Mouse (Mus musculus): ENCODE measurements around the gene Ankrd27.

Ankrd27 gene

DNA sequence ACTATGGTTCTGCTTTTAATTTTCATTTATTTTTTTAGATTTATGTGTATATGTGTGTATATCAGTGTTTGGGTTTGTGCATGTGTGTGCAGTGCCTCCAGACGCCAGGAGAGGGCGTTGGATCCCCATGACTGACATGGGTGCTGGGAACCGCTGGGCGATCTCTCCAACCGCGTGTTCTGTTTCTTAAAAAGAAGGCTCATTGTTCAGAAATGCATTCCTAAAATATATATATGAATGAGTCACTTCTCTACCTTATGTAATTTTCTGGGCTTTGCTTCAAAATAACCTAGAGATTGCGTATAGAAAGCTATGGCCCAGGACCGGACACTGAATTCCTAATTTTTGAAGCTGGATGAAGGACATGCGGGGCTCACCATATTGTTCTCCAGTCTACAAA lies 13.4 kb downstream of the Ankrd27 start:
- ChIA-PET CTCF (interaction anchor here in 3 of 4 experiments (0.6 to 1.8 kb wide), 8 partner anchors 11 to 59 kb away, joined by 3 to 7 read pairs (median 4); no protein-coding TSS in a partner anchor), POLR2A (interaction anchor here in 3 of 4 experiments (0.6 to 7.1 kb wide), 5 partner anchors 13 to 117 kb away, joined by 3 to 38 read pairs (median 4); partner anchors contain the start of genes Ankrd27 (in 3 of the 3) and Rgs9bp (in 2 of the 3))

DNA sequence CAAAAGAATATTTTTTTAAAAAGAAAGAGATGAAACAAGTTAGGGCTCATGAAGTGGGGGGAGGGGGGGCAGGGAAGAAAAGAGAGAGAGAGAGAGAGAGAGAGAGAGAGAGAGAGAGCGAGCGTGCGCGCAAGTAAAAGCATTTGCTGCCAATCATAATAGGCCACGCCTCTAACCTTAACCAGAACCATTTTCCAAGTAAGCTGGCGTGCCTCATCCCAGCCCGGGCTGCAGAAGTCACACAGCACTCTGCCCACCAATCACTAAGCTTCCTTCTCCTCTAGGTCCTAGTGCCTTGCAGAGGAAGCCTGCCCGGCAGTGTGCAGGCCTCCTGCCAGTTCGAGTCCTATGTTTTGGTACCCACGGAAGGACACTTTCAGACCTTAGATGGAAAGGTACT lies 14.0 kb downstream of the Ankrd27 start:
- POLR2A ChIA-PET: interaction anchor here in 3 of 4 experiments (0.6 to 7.1 kb wide), 8 partner anchors 14 to 233 kb away, joined by 3 to 38 read pairs (median 4); partner anchors contain the start of genes Ankrd27 (in 3 of the 3) and Rgs9bp (in 2 of the 3)
- CTCF ChIA-PET: interaction anchor here (0.5 to 1.8 kb wide), 9 partner anchors 12 to 59 kb away, joined by 3 to 7 read pairs (median 4); no protein-coding TSS in a partner anchor

DNA sequence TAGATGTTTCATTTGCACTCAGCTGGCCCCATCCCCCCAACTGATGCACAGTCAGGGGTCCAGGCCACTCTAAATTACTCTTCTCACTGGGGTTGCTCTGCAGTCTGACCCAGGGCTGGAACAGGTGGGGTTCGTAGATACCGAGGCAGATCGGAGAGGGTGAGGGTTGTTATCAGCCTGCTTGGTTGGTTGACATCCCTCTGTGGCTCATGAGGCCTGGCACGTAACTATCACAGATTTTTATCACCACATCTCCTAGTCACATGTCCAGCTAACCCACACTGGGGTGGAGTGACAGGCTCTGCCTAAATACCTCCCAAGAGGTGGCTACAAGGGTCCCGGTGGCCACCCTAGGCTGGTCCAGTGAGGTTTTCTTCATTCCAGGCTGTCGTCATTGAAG lies 15.1 kb downstream of the Ankrd27 start:
- POLR2A ChIA-PET: interaction anchor here in 3 of 4 experiments (0.7 to 7.1 kb wide), 5 partner anchors 10 to 28 kb away, joined by 3 to 38 read pairs (median 3); partner anchors contain the start of genes Ankrd27 (in 2 of the 3) and Rgs9bp (in 2 of the 3)
- CTCF ChIA-PET: interaction anchor here in 3 of 4 experiments (0.5 to 1.7 kb wide), 3 partner anchors 28 to 78 kb away, joined by 6 to 8 read pairs (median 7); no protein-coding TSS in a partner anchor

DNA sequence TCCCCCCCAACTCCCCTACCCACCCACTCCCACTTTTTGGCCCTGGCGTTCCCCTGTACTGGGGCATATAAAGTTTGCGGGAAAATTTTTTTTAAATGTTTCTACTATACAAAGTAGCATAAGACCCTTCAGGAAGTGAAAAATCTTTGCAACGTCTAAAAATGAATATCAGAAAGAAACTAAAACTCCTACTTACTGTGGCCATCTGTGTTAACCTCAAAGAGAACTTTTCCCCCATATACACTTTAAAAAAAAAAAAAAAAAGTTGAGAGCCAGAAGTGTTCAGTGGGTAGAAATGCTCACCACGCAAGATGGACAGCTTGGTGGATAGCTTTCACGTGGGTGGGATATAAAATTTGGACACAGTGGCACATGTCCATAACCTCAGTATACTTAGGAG lies 16.7 kb downstream of the Ankrd27 start:
- POLR2A ChIA-PET: interaction anchor here in 2 of 4 experiments (0.7 to 0.9 kb wide), 2 partner anchors 17 to 46 kb away, joined by 3 to 4 read pairs; partner anchors contain the start of gene Ankrd27 (in 1 of the 2)
- CTCF ChIA-PET: no interaction called here

DNA sequence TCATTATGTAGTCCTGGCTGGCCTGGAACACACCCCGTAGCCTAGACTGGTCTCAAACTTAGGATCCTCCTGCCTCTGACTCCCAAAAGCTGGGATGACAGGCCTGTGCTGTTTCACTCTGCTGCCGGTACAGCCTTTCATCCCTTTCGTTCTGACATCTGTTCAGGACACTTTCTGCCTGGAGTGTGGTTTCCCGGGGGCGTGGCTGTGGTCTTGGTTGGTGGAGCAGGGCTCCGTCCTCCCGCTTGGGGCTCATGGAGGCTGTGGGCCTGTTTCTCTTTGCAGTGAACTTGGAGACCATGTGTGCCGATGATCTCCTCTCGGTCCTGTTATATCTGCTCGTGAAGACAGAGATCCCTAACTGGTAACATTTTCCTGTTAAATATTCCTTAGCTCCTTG lies 20.8 kb downstream of the Ankrd27 start:
- ChIA-PET POLR2A (interaction anchor here in 3 of 4 experiments (0.6 to 3.0 kb wide), 5 partner anchors 9 to 21 kb away, joined by 4 to 12 read pairs (median 7); partner anchors contain the start of genes Ankrd27 (in 2 of the 3) and Rgs9bp (in 2 of the 3)), CTCF (interaction anchor here in 2 of 4 experiments (0.6 to 1.1 kb wide), 2 partner anchors 27 to 80 kb away, joined by 4 to 5 read pairs; no protein-coding TSS in a partner anchor)

DNA sequence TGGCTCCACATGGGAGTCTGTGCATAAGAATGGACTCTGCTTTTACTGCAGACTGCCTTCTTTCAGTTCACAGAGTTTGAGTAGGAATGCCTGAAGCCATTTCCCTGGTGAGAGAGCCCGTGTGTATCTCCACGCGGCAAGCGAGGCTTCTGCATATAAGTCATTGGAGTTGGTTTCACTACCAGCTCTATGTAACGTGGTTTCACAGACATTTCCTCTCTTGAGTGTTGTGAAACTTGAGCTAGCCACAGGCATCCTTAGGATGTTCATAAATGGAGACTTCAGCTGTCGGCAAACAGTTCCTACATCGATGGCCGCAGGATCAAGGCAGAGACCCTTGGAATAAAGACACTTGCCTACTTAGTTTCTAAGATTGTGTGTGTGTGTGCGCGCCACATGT lies 23.2 kb downstream of the Ankrd27 start:
- ChIA-PET CTCF (no interaction called here), POLR2A (interaction anchor here in 1 of 4 experiments (1.5 to 2.0 kb wide), 4 partner anchors 9 to 23 kb away, joined by 3 to 5 read pairs (median 4); partner anchors contain the start of genes Ankrd27 and Rgs9bp)

DNA sequence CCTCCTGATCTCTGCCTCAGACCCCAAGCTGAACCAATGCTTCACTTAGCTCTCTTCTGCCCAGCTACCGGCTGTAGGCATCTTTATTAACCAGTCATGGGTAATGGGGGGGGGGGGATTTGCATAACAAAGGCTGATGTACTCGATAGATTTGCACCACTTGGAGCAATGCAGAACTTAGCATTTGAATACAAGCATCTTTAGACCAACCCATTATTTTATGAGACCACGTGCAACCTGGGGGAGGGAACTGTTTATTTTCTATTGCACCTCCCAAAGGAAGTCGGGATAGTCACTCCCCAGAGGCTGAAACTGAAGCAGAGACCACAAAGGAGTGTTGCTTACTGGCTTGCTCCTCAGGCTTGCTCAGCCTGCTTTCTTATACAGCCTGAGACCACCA lies 31.5 kb downstream of the Ankrd27 start:
- ChIA-PET POLR2A (interaction anchor here in 3 of 4 experiments (0.6 to 2.5 kb wide), 17 partner anchors 9 to 295 kb away, joined by 3 to 13 read pairs (median 4); partner anchors contain the start of genes Ankrd27 (in 1 of the 3) and Rgs9bp (in 1 of the 3)), CTCF (interaction anchor here in 3 of 4 experiments (0.6 to 2.5 kb wide), 10 partner anchors 11 to 1766 kb away, joined by 3 to 13 read pairs (median 4); no protein-coding TSS in a partner anchor)

DNA sequence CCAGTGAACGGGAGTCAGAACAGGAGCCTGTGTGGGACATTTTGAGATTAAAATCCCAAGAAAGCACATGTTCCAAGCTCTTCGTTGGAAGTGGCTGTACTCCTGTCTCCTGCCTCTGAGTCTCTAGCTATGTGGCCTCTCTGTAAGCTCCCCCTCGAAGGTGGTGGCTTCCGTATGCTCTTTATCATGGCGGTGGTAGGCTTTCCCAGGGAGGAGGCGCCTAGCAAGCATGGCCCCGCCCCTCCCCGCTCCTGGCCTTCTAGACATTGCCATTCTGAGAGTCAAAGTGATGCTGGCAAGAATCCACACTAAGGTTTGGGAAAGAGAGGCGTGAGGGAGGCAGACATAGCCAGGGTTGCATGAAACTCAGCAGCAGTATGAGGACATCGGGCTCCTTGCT lies 36.6 kb downstream of the Ankrd27 start:
- ChIA-PET CTCF (no interaction called here), POLR2A (interaction anchor here in 2 of 4 experiments (1.4 to 1.7 kb wide), 2 partner anchors 9 to 37 kb away, joined by 4 to 7 read pairs; partner anchors contain the start of genes Ankrd27 (in 1 of the 2) and Rgs9bp (in 1 of the 2))

DNA sequence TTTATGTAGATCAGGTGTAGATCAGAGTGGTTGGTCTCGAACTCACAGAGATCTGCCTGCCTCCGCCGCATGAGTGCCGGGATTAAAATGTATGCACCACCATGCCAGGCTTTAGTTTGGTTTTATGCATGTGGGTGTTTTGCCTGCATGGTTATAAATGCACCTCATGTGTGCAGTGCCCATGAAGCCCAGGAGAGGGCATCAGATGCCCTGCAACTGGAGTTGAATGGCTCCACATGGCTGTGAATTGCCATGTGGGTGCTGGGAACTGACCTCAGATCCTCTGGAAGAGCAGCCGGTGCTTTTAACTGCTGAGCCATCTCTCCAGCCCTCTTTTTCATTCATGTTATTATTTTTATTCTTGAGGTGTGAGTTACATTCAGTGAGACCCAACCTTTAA lies 40.0 kb downstream of the Ankrd27 start:
- CTCF ChIA-PET: no interaction called here
- POLR2A ChIA-PET: interaction anchor here in 2 of 4 experiments (0.6 to 1.8 kb wide), 3 partner anchors 33 to 1064 kb away, joined by 3 to 5 read pairs (median 3); partner anchors contain the start of gene Nudt19 (in 1 of the 2)

DNA sequence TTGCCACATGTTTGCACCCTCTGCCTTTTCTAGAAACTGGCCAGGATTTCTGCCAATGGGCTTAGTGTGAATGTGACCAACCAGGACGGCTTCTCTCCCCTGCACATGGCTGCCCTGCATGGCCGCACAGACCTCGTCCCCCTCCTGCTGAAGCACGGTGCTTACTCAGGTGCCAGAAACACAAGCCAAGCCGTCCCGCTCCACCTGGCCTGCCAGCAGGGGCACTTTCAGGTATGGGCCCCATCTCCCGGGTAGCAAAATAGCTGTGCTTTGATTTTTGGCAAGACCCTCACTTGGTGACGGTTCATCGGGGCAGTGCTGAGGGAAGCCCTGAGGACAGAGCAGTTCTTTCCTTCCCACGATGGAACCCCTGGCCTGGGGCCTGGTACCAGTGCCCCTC lies 41.3 kb downstream of the Ankrd27 start:
- CTCF ChIA-PET: interaction anchor here (0.5 to 1.9 kb wide), 11 partner anchors 10 to 1417 kb away, joined by 3 to 16 read pairs (median 3); partner anchors contain the start of genes Ankrd27 (in 1 of the 4) and Rgs9bp (in 1 of the 4)

DNA sequence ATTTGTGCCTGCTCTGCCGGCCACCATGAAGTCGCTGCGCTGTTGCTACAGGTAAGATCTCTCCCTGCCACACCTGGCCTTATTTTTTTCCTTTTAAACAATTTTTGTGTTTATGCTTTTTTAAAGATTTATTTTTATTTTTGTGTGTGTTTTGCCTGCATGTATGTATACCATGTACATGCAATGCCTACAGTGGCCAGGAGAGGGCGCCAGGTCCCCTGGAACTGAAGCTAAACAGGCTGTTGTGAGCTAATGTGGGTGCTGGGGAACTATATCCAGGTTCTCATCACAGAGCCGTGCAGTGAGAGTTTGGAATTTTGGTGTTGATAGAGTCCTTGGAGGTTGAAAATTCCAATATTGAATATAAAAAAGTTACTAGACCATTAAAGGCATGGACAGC lies 42.5 kb downstream of the Ankrd27 start:
- POLR2A ChIA-PET: interaction anchor here (0.5 to 1.5 kb wide), 7 partner anchors 19 to 73 kb away, joined by 3 read pairs; no protein-coding TSS in a partner anchor
- CTCF ChIA-PET: interaction anchor here (0.5 to 1.9 kb wide), 40 partner anchors 8 to 722 kb away, joined by 3 to 16 read pairs (median 4); partner anchors contain the start of genes Ankrd27 (in 2 of the 4), Rgs9bp (in 2 of the 4) and Nudt19 (in 1 of the 4)

More for the DNA sequence above, 41.3 kb downstream of the Ankrd27 start:
- POLR2A ChIA-PET: interaction anchor here in 2 of 4 experiments (1.1 to 1.5 kb wide), 5 partner anchors 10 to 60 kb away, joined by 3 to 7 read pairs (median 4); partner anchors contain the start of gene Ankrd27 (in 1 of the 2)

DNA sequence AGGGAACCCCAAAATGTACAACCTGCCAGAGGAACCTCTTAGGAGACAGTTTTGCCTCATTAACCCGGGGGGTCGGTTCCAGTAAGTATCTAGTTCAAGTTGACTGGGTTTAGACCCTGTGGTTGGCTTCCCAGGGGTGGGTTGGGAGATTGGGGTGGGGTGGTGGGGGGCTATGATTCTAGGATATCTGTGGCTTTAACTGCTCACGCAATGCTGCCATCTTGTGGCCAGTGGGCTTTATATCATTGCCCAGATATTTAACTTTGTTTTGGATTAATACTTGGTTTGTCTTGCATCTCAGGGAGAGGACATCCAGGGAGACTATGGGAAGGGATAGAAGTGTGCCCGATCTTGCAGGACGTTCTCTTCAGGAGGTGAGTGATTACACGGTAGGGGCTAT lies 50.2 kb downstream of the Ankrd27 start:
- CTCF ChIA-PET: interaction anchor here in 1 of 4 experiments (0.6 to 1.1 kb wide), 2 partner anchors 7 to 31 kb away, joined by 3 to 6 read pairs; no protein-coding TSS in a partner anchor
- POLR2A ChIA-PET: interaction anchor here in 2 of 4 experiments (0.6 to 1.2 kb wide), 5 partner anchors 15 to 217 kb away, joined by 3 to 4 read pairs (median 3); no protein-coding TSS in a partner anchor

DNA sequence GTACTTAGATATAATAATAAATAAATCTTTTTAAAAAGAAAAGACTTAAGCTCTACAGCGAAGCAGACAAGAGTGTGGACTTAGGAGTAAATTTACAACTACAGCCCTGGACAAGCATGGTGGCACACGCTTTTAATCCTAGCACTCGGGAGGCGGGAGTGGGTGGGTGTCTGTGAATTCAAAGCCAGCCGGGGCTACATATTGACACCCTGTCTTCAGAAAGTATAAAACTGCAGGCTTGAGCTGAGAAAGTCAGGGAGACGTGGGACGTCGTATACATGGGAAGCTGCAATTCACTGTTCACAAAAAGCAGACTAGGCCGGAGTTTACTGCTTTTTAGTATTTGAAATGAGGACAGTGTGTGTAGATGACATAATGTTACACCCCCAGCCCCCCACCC lies 50.8 kb downstream of the Ankrd27 start:
- CTCF ChIA-PET: interaction anchor here in 2 of 4 experiments (0.6 to 1.3 kb wide), 5 partner anchors 8 to 91 kb away, joined by 3 to 6 read pairs (median 3); no protein-coding TSS in a partner anchor

DNA sequence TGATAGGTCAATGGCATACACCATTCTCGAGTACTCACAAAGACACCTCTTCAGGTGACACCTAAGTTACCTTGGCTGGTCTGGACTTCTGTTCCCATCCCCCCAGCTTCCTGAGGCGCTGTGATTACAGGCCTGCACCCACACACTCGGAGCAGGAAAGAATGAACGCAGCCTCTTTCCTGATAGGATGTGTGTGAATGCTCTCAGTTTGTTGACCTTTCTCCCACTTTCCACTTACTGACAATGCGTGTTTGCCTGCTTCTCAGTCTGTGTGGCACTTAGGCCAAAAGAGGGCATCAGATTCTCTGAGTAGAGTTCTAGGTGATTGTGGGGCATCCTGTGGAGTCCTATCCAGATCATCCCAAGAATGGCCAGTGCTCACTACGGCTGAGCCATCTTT lies 54.0 kb downstream of the Ankrd27 start:
- ChIA-PET POLR2A (no interaction called here), CTCF (interaction anchor here in 2 of 4 experiments (0.6 to 1.0 kb wide), 2 partner anchors 52 to 192 kb away, joined by 3 to 6 read pairs; no protein-coding TSS in a partner anchor)

More for the DNA sequence above, 50.8 kb downstream of the Ankrd27 start:
- POLR2A ChIA-PET: interaction anchor here in 2 of 4 experiments (0.6 to 1.2 kb wide), 6 partner anchors 14 to 378 kb away, joined by 3 to 4 read pairs (median 4); no protein-coding TSS in a partner anchor

DNA sequence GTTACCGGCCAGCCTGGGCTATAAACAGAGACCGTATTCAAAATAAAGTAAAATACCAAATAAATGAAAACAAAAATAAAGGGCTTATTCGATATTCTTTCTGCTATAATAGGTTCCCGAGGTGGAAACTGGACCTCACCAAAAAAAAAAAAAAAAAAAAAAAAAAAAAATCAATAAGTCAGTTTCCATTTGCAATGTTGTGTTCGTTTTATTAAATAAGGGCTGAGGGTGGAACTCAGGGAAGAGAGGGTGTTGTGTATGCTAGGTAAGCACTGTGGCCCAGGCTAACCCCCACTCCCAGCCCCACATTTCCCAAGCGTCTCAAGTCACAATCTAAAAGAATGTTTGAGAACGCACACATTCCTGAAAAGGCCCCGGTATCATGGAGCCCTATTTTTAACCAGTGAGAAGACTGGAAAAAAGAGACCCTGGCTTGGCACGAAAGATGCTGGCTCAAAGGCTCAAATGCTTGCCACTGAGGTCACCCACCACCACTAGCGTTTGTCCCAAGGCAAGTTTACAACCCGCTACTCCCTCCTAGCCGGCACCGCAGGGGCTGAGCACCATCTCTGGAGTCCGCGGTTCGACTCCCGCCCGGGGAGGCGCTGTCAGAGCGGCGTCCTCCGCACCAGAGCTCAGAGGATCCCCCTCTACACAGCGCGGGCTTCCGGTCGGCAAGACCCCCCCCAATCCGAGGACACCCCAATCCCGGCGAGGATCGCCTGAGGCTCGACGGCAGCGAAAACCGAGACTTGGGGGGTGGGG lies 60.5 kb downstream of the Ankrd27 start:
- ChIA-PET POLR2A (interaction anchor here in 1 of 4 experiments (0.6 to 1.3 kb wide), 2 partner anchors 26 to 109 kb away, joined by 3 to 4 read pairs; no protein-coding TSS in a partner anchor), CTCF (no interaction called here)

DNA sequence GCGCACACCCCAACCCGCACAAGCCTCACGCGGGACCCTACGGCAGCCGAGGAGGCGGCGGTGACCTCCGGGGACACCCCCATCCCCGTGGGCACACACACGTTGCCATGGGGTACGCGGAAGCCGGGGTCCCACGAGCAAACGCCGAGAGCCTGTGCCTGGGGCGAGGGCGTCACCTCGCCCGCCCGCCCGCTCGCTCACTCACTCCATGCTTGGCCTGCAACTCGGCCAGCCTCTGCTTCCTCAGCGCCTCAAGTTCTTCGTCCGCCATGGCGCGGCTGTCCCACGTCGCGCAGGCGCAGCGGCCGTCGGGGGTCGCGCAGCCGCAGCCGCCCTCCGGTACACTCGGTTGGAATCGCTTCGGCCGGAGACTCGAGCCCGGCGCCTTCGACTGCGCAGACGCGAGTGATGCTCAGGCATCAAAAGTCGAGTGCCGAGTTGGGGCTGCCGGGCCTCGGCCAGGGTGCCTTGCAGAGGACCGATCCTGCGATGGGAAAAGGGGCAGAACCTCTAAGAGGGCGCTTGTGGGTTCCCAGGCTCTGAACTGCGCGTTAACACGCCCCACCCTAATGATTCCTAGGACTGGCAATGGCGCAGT lies 61.2 kb downstream of the Ankrd27 start, which contains the start of gene Pdcd5:
TSS of gene Pdcd5 (minus strand) at position 421 of the 598 bp plus-strand sequence.
- POLR2A ChIA-PET: no interaction called here
- CTCF ChIA-PET: no interaction called here

All from embryonic stem cell, embryonic (primary cell).